Mouse (Mus musculus): Measurements from ENCODE around the gene Klhl8. TPM values are rescaled to one million over a fixed set of nuclear protein-coding genes. Genes with fewer than 3 reads are reported as not detected.
"Not testable (repeated sequence)": the region's sequence is repeated elsewhere in the genome, so short reads cannot be mapped to it uniquely, and the experiment has no call there.

Gene Klhl8
- polyA plus RNA-seq (2015; fragmentation: Nextera tagmentation; extraction: Ambion mirVana): 13.7 and 15.5 TPM in 2 replicates

DNA sequence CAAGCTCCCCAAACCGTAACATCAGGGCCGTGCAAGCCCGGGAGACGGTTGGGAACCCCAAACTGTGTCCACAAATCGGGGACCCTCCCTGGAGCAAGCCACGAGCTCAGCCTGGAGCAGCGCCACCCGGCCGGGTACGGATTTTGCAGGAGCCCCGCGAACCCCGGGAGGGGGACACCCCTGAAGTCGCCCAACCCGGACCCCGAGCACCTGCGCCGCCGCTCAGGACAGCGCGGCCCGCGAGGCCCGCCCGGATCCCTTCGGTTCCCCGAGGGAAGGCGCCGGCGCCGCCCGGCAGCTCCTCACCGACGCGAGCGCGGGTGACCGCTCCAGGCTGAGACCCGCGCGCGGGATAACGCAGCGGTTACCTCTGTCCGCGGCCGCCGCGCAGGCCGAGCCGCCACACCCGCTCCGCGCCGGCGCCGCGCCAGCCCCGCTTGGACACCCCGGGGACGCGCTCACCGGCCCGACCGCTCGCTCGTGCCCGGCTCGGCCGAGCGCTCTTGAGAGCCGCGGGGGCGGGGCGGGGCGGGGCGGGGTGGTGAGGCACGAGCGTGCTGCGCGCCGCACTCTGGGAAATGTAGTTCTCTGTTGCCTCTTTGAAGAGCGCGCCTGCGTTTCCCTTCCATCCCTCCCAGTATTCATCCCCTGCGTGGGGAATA is at the start of gene Klhl8:
Klhl8 (minus strand) TSS at position 512 of the 662 bp plus-strand sequence.
- under 1% methylated on average over 78 of the region's 86 CpGs for WGBS
- Histone ChIP-seq H3K9ac (peak within 1 kb of the TSS; percentile 82), H3K36me3 (no peaks in the 10 kb centered on the region), H3K27ac (0 out of 2 replicates have a peak within 1 kb of the TSS, but pooled peaks have one; percentile 43), H3K27me3 (no peaks in the 10 kb centered on the region), H3K4me3 (peak within 1 kb of the TSS; percentile 89), H3K4me2 (peak within 1 kb of the TSS; percentile 74), H3K4me1 (peaks cover 9% of the 10 kb centered on the region), H3K9me3 (no peaks in the 10 kb centered on the region)
- peak; percentile 93 for ATAC-seq (ENCODE audit: insufficient number of reproducible peaks, low FRiP score, low TSS enrichment, low read depth)

- Histone ChIP-seq H3K9ac (no peak overlapping the region), H3K36me3 (no peaks in the 10 kb centered on the region), H3K4me2 (no peak overlapping the region), H3K4me3 (no peak overlapping the region), H3K9me3 (no peaks in the 10 kb centered on the region), H3K27me3 (no peaks in the 10 kb centered on the region), H3K27ac (no peak overlapping the region), H3K4me1 (peaks cover 4% of the 10 kb centered on the region; the same call in 1 of the 2 replicates)
- ATAC-seq (ENCODE audit: insufficient number of reproducible peaks, low FRiP score, low TSS enrichment, low read depth): no peak
- WGBS: 71% methylated on average over 5 of the region's 5 CpGs
Observed at GRCm38 (mm10) chr5:103954638-103955037, 43.6 kb upstream of the Klhl8 start.

DNA sequence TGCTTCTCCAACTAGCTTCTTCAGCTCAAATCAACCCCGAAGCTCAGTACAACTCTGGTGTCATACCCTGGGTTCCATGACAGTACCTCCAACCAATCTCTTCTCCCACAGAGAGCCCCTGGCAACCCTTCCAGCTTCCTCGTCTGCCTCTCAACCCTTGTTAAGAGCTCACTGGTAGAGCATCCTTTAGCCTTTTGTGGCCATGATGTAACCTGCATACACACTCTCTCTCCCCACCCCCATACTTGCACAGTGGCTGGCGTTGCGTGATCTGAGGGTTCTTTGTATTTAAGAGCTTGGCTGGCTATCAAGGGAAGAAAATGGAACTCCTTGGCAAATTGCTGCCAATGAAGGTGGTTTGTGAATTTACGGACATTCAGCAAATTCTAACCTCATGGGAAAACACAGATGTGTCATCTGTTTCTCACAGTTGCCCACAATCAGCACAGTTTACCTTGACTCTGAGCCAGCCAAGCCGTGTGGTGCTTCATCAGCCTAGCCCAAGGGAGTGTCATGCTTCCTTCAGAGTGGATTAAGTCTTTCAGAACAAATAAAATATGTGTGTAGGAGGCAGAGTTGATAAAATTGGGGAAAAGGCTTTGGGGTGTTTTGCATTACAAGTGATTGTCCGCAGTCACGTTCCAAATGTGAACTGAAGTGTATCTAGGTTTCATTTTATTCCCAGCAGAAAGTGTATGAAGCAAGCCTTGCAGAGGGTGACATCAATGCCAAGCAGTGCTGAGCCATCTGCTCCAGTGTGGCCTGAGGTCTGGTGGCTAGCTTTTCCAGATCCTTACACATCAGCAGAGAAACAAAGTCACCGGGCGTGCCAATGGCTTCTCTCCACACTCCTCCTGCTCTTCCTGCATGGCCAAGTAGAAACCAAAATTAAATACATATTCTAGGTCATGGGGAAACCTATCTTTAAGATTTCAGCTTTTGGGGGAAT is 42.4 kb upstream of the Klhl8 start:
- no peak overlapping the region for H3K27ac ChIP-seq
- no peak overlapping the region for H3K4me3 ChIP-seq
- H3K27me3 ChIP-seq: no peaks in the 10 kb centered on the region
- H3K4me2 ChIP-seq: no peak overlapping the region
- no peak overlapping the region for H3K9ac ChIP-seq
- H3K36me3 ChIP-seq: no peaks in the 10 kb centered on the region
- no peak for ATAC-seq (ENCODE audit: insufficient number of reproducible peaks, low FRiP score, low TSS enrichment, low read depth)
- H3K9me3 ChIP-seq: no peaks in the 10 kb centered on the region
- 69% methylated on average over 10 of the region's 10 CpGs for WGBS
- peaks cover 4% of the 10 kb centered on the region; the same call in 1 of the 2 replicates for H3K4me1 ChIP-seq

- WGBS: 88% methylated on average over 15 of the region's 15 CpGs
- not testable (repeated sequence) for ATAC-seq (ENCODE audit: insufficient number of reproducible peaks, low FRiP score, low TSS enrichment, low read depth)
Observed at GRCm38 (mm10) chr5:103950138-103950537, 39.1 kb upstream of the Klhl8 start.

DNA sequence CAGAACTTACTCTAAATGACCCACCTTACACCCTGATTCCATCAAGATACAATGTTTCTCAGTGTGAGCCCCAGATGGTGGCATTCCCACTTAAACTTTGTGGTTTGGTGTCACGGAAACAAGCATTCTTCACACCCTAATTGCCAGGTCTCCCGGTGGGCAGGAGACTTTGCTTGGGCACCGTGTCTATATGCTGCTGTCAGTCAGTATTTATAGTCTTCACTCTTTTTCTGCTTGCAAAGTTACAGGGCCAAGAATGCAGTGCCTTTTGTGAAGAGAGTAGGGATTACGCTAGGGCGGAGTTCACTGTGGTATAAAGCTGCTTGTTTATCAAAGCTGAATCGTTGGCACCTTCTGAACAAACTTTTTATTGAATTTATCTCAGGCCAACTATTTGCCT is 32.1 kb upstream of the Klhl8 start:
- no peak overlapping the region for H3K27ac ChIP-seq
- no peaks in the 10 kb centered on the region for H3K4me1 ChIP-seq
- no peaks in the 10 kb centered on the region for H3K9me3 ChIP-seq
- H3K36me3 ChIP-seq: no peaks in the 10 kb centered on the region
- WGBS: 39% methylated on average over 6 of the region's 6 CpGs
- H3K27me3 ChIP-seq: no peaks in the 10 kb centered on the region
- H3K4me2 ChIP-seq: no peak overlapping the region
- H3K9ac ChIP-seq: no peak overlapping the region
- ATAC-seq (ENCODE audit: insufficient number of reproducible peaks, low FRiP score, low TSS enrichment, low read depth): no peak
- H3K4me3 ChIP-seq: no peak overlapping the region

More at GRCm38 (mm10) chr5:103950138-103950537, 39.1 kb upstream of the Klhl8 start:
- not testable (repeated sequence) for H3K4me3 ChIP-seq, H3K4me1 ChIP-seq, H3K36me3 ChIP-seq, H3K27me3 ChIP-seq, H3K9ac ChIP-seq, H3K9me3 ChIP-seq, H3K4me2 ChIP-seq, H3K27ac ChIP-seq

GRCm38 (mm10) chr5:103939856-103940255 is 28.8 kb upstream of the Klhl8 start:
- no peaks in the 10 kb centered on the region for H3K27me3 ChIP-seq
- no peak overlapping the region for H3K9ac ChIP-seq
- H3K4me1 ChIP-seq: peaks cover 3% of the 10 kb centered on the region; the same call in 1 of the 2 replicates
- no peak overlapping the region for H3K4me3 ChIP-seq
- no peak overlapping the region for H3K4me2 ChIP-seq
- H3K9me3 ChIP-seq: no peaks in the 10 kb centered on the region
- no peaks in the 10 kb centered on the region for H3K36me3 ChIP-seq
- no peak overlapping the region for H3K27ac ChIP-seq
- 56% methylated on average over 1 of the region's 1 CpGs for WGBS
- no peak for ATAC-seq (ENCODE audit: insufficient number of reproducible peaks, low FRiP score, low TSS enrichment, low read depth)

DNA sequence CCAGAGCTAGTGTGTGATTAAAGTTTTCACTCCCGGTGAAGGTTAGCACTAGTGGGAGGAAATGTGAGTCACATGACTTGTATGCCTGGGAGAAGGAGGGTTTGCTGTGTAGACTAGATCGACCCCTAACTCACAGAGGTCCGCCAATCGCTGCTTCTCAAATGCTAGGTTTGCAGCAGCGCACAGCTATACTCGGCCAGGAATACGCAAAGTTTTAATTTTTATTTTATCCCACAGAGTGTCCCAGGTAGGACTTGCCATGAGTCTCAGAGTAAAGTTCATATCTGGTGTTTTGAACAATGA is 28.2 kb upstream of the Klhl8 start:
- Histone ChIP-seq H3K4me1 (peaks cover 3% of the 10 kb centered on the region; the same call in 1 of the 2 replicates), H3K9ac (no peak overlapping the region), H3K9me3 (no peaks in the 10 kb centered on the region), H3K4me2 (no peak overlapping the region), H3K36me3 (no peaks in the 10 kb centered on the region), H3K27ac (no peak overlapping the region), H3K4me3 (no peak overlapping the region), H3K27me3 (no peaks in the 10 kb centered on the region)
- ATAC-seq (ENCODE audit: insufficient number of reproducible peaks, low FRiP score, low TSS enrichment, low read depth): no peak
- WGBS: 69% methylated on average over 7 of the region's 7 CpGs

- ATAC-seq (ENCODE audit: insufficient number of reproducible peaks, low FRiP score, low TSS enrichment, low read depth): no peak
- Histone ChIP-seq H3K9ac (no peak overlapping the region), H3K4me1 (peaks cover 3% of the 10 kb centered on the region; the same call in 1 of the 2 replicates), H3K36me3 (no peaks in the 10 kb centered on the region), H3K27ac (no peak overlapping the region), H3K4me3 (no peak overlapping the region), H3K9me3 (no peaks in the 10 kb centered on the region), H3K4me2 (no peak overlapping the region), H3K27me3 (no peaks in the 10 kb centered on the region)
- 38% methylated on average over 11 of the region's 11 CpGs for WGBS
Observed at GRCm38 (mm10) chr5:103938547-103939349, 27.7 kb upstream of the Klhl8 start.

GRCm38 (mm10) chr5:103936906-103937589 is 26.0 kb upstream of the Klhl8 start:
- Histone ChIP-seq H3K9ac (no peak overlapping the region), H3K9me3 (no peaks in the 10 kb centered on the region), H3K36me3 (no peaks in the 10 kb centered on the region), H3K4me3 (no peak overlapping the region), H3K27me3 (no peaks in the 10 kb centered on the region), H3K27ac (no peak overlapping the region), H3K4me2 (no peak overlapping the region), H3K4me1 (peaks cover 3% of the 10 kb centered on the region; the same call in 1 of the 2 replicates)
- no peak for ATAC-seq (ENCODE audit: insufficient number of reproducible peaks, low FRiP score, low TSS enrichment, low read depth)
- WGBS: 46% methylated on average over 14 of the region's 14 CpGs

DNA sequence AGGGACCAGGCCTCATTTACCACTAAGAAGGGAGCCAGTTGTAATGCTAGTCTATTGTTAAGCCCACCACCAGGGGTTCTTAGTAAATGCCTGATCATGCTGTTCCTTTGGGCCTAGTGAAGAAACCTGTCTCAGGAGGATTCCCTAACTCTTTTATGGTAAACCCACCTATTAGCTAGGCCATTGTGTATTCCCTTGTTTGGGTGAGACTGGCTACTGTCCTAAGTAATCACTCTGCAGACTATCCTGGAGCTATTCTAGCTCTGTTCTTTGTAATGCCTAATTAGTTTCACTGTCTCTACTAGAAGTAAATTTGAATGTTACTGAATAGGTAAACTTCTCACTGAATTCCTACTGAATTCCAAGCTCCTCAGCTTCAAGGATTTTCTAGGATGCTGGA is 20.9 kb upstream of the Klhl8 start:
- not testable (repeated sequence) for H3K27me3 ChIP-seq; H3K9me3 ChIP-seq; H3K4me3 ChIP-seq; ATAC-seq (ENCODE audit: insufficient number of reproducible peaks, low FRiP score, low TSS enrichment, low read depth); H3K9ac ChIP-seq; H3K4me2 ChIP-seq; H3K4me1 ChIP-seq; H3K36me3 ChIP-seq; H3K27ac ChIP-seq

GRCm38 (mm10) chr5:103930511-103930910 is 19.5 kb upstream of the Klhl8 start:
- Histone ChIP-seq H3K27ac (no peak overlapping the region), H3K9ac (no peak overlapping the region), H3K27me3 (no peaks in the 10 kb centered on the region), H3K36me3 (no peaks in the 10 kb centered on the region), H3K9me3 (no peaks in the 10 kb centered on the region), H3K4me2 (no peak overlapping the region), H3K4me3 (no peak overlapping the region), H3K4me1 (peaks cover 6% of the 10 kb centered on the region; the same call in 1 of the 2 replicates)
- no peak for ATAC-seq (ENCODE audit: insufficient number of reproducible peaks, low FRiP score, low TSS enrichment, low read depth)
- WGBS: 60% methylated on average over 5 of the region's 5 CpGs
